Mouse (Mus musculus) CH12.LX (cell line): ENCODE measurements around the gene Samd10. TPM values are rescaled to one million over a fixed set of nuclear protein-coding genes. Genes with fewer than 3 reads are reported as not detected.

Source experiments
- DNase-seq: peaks from one replicate; pipeline ENCODE4 v3.0.0-alpha.2; 2013; ENCODE audit errors: extremely low read depth
- H3K27ac ChIP-seq: 2 replicates; pipeline ENCODE4 v1.5.1; 2012; ENCODE audit warnings: low read depth, mild to moderate bottlenecking, control low read depth, moderate library complexity; ENCODE audit not compliant: insufficient read depth
- H3K27me3 ChIP-seq: replicated peaks from 2 replicates; pipeline ENCODE3; 2012; ENCODE audit warnings: inconsistent platforms
- H3K36me3 ChIP-seq, 2 experiments: replicated peaks in 1 of 2; 2 replicates each; pipeline versions ENCODE3 to v1.6.1; 2012; ENCODE audit warnings: inconsistent platforms in 1 of 2, low read length in 1 of 2, mild to moderate bottlenecking in 1 of 2, mixed read lengths in 1 of 2, moderate library complexity in 1 of 2; ENCODE audit not compliant: control insufficient read depth in 1 of 2, insufficient read depth in 1 of 2
- H3K4me1 ChIP-seq, 2 experiments: 2 replicates each; pipeline ENCODE4 v1.6.1; 2012; ENCODE audit warnings: inconsistent platforms in 1 of 2, moderate library complexity in 1 of 2; ENCODE audit not compliant: insufficient read depth in 2 of 2, control insufficient read depth in 1 of 2
- H3K4me2 ChIP-seq: 2 replicates; pipeline ENCODE4 v1.6.1; 2012; ENCODE audit warnings: low read depth, mild to moderate bottlenecking, control low read depth; ENCODE audit not compliant: poor library complexity, insufficient read depth, severe bottlenecking
- H3K4me3 ChIP-seq, 3 experiments: fragments of 150-350 bp in 1 of 3; sonication (generic) in 1 of 3; replicated peaks in 1 of 3; 2 replicates each; pipeline versions ENCODE3 to v1.5.1; 2011 to 2012; ENCODE audit warnings: low read depth in 2 of 3, low read length in 2 of 3, mild to moderate bottlenecking in 2 of 3, moderate library complexity in 2 of 3, control low read depth in 1 of 3, improper control_type of control experiment in 1 of 3, inconsistent platforms in 1 of 3, mixed read lengths in 1 of 3; ENCODE audit not compliant: poor library complexity in 1 of 3
- H3K79me2 ChIP-seq: replicated peaks from 2 replicates; pipeline ENCODE4 v1.6.1; 2012; ENCODE audit warnings: mild to moderate bottlenecking, moderate library complexity; ENCODE audit not compliant: control insufficient read depth, poor library complexity, insufficient read depth, severe bottlenecking; ENCODE audit errors: extremely low read depth
- H3K9ac ChIP-seq: 2 replicates; pipeline ENCODE4 v1.6.1; 2012; ENCODE audit warnings: low read depth, mild to moderate bottlenecking, control low read depth, moderate library complexity; ENCODE audit not compliant: insufficient read depth
- H3K9me3 ChIP-seq: replicated peaks from 2 replicates; pipeline ENCODE3; 2012; ENCODE audit warnings: low read length, inconsistent platforms, mixed read lengths
- CHD2 ChIP-seq: IDR thresholded peaks from 2 replicates; pipeline ENCODE4 v1.6.1; 2011; ENCODE audit warnings: low read length, improper control_type of control experiment
- E2F4 ChIP-seq: IDR thresholded peaks from 2 replicates; pipeline ENCODE4 v1.6.1; 2011; ENCODE audit warnings: low read depth, low read length, improper control_type of control experiment; ENCODE audit not compliant: insufficient replicate concordance
- EP300 ChIP-seq: IDR thresholded peaks from 2 replicates; pipeline ENCODE4 v1.6.1; 2011; ENCODE audit warnings: low read length, improper control_type of control experiment
- GABPA ChIP-seq: IDR thresholded peaks from 2 replicates; pipeline ENCODE4 v1.6.1; 2012; ENCODE audit warnings: low read depth, low read length, improper control_type of control experiment, inconsistent platforms; ENCODE audit not compliant: insufficient replicate concordance
- HCFC1 ChIP-seq: IDR thresholded peaks from 2 replicates; pipeline ENCODE4 v1.6.1; 2012; ENCODE audit warnings: low read depth, mild to moderate bottlenecking, inconsistent platforms, low read length, improper control_type of control experiment
- JUN ChIP-seq: IDR thresholded peaks from 2 replicates; pipeline ENCODE4 v1.6.1; 2011; ENCODE audit warnings: low read depth, mild to moderate bottlenecking, low read length, improper control_type of control experiment, moderate library complexity; ENCODE audit not compliant: insufficient read depth
- MAX ChIP-seq: IDR thresholded peaks from 2 replicates; pipeline ENCODE4 v1.6.1; 2011; ENCODE audit warnings: low read length, improper control_type of control experiment
- NELFE ChIP-seq: IDR thresholded peaks from 2 replicates; pipeline ENCODE4 v1.6.1; 2011; ENCODE audit warnings: low read depth, low read length, improper control_type of control experiment
- NRF1 ChIP-seq: IDR thresholded peaks from 2 replicates; pipeline ENCODE4 v1.6.1; 2014; ENCODE audit warnings: low read depth, mild to moderate bottlenecking, inconsistent platforms, low read length, improper control_type of control experiment, moderate library complexity
- POLR2A ChIP-seq: IDR thresholded peaks from 2 replicates; pipeline ENCODE4 v1.6.1; 2011; ENCODE audit warnings: low read depth, mild to moderate bottlenecking, improper control_type of control experiment, low read length
- POLR2AphosphoS2 ChIP-seq: IDR thresholded peaks from 2 replicates; pipeline ENCODE4 v1.6.1; 2011; ENCODE audit warnings: low read depth, low read length, improper control_type of control experiment
- RAD21 ChIP-seq: IDR thresholded peaks from 2 replicates; pipeline ENCODE4 v1.6.1; 2011; ENCODE audit warnings: low read depth, mild to moderate bottlenecking, low read length, improper control_type of control experiment, moderate library complexity
- RCOR1 ChIP-seq: conservative IDR thresholded peaks from 2 replicates; pipeline ENCODE4 v1.6.1; 2012; ENCODE audit warnings: low read depth, mild to moderate bottlenecking, inconsistent platforms, low read length, improper control_type of control experiment
- SIN3A ChIP-seq: IDR thresholded peaks from 2 replicates; pipeline ENCODE4 v1.6.1; 2012; ENCODE audit warnings: low read length, improper control_type of control experiment, inconsistent platforms
- UBTF ChIP-seq: IDR thresholded peaks from 2 replicates; pipeline ENCODE4 v1.6.1; 2012; ENCODE audit warnings: low read depth, mild to moderate bottlenecking, inconsistent platforms, low read length, improper control_type of control experiment, moderate library complexity
- USF1 ChIP-seq: IDR thresholded peaks from 2 replicates; pipeline ENCODE4 v1.6.1; 2014; ENCODE audit warnings: low read depth, mild to moderate bottlenecking, inconsistent platforms, low read length, improper control_type of control experiment
- USF2 ChIP-seq: conservative IDR thresholded peaks from 2 replicates; pipeline ENCODE4 v1.6.1; 2011; ENCODE audit warnings: low read depth, low read length, improper control_type of control experiment
- ZC3H11A ChIP-seq: IDR thresholded peaks from 2 replicates; pipeline ENCODE4 v1.6.1; 2012; ENCODE audit warnings: low read depth, mild to moderate bottlenecking, inconsistent platforms, low read length, improper control_type of control experiment
- ZKSCAN1 ChIP-seq: IDR thresholded peaks from 2 replicates; pipeline ENCODE4 v1.6.1; 2012; ENCODE audit warnings: low read depth, inconsistent platforms, low read length, improper control_type of control experiment, borderline replicate concordance
- ZMIZ1 ChIP-seq: IDR thresholded peaks from 2 replicates; pipeline ENCODE4 v1.6.1; 2012; ENCODE audit warnings: low read depth, mild to moderate bottlenecking, inconsistent platforms, low read length, improper control_type of control experiment
- ZNF384 ChIP-seq: IDR thresholded peaks from 2 replicates; pipeline ENCODE4 v1.6.1; 2012; ENCODE audit warnings: low read depth, low read length, improper control_type of control experiment, inconsistent platforms
- dilution Hi-C: fragments of 300-500 bp; cut with MboI; formaldehyde crosslinking; loops from 2 replicates; pipeline ENCODE4 v1.14.3; 2020; ENCODE audit warnings: low sequenced_read_pairs; ENCODE audit not compliant: extremely low pct_unique_long_range_greater_than_20kb, extremely low pct_ligation_motif_present
- in situ Hi-C: fragments of 300-500 bp; cut with MboI; formaldehyde crosslinking; loops from 3 replicates; pipeline ENCODE4 v1.14.3; 2019; ENCODE audit warnings: low sequenced_read_pairs, low pct_ligation_motif_present, low pct_unique_long_range_greater_than_20kb, mixed read lengths
- polyA plus RNA-seq: library from polyadenylated mRNA; unstranded; fragments of >175 nt; gene quantifications from 2 replicates; pipeline ENCODE4 v1.2.1, GENCODE M21; 2012; ENCODE audit warnings: low read depth; ENCODE audit not compliant: insufficient read length
- total RNA-seq, 2 experiments: library from RNA; depleted of rRNA; stranded (reverse); fragments of 300-350 nt in 1 of 2; fragments of >200 nt in 1 of 2; gene quantifications; 2 replicates each; pipeline ENCODE4 v1.2.3; 2012 to 2014

The Samd10 gene
- total and polyA plus RNA-seq, 3 experiments, result 0.32 to 3.8 (median 0.66) TPM

DNA sequence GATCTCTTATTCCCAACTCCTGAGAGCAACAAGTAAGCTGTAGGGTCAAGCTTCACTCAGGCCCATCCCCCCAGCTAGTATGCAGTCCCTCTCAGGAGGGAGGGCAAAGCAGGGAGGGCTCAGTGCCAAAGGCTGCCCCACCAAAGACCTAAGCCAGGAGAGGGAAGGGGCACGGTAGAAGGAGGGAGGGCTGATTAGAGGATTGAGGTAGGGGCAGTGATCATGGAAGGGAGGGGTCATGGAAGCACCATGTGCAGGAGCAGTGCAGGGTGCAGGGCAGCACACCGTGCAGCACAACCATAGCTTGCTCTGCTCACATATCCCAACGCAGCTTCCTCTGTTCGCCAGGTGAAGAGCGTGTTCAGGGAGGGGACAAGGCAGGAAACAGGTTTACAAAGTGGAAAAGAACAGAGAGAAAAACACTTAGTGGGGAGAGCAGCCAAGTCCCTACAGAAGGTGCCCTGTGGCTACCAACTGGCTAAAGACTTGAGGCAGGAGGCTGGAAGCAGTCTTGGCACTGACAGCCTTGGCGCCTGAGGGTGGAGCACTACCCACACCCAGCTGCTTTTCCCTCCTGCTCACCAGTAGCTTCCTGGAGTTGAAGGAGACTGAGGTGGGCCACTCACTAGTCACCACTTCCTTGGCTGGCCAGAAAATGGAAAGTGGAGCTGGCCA is 28.0 kb downstream of the Samd10 start:
- no peak for DNase-seq
- Histone ChIP-seq H3K9ac (no peak overlapping the region), H3K4me1 (peaks cover 0 to 7% of the 10 kb centered on the region in 2 experiments; a peak in 2 of 4 replicates), H3K4me2 (no peak overlapping the region), H3K27ac (no peak overlapping the region), H3K9me3 (no peaks in the 10 kb centered on the region), H3K27me3 (no peaks in the 10 kb centered on the region), H3K36me3 (peaks cover 46 to 80% of the 10 kb centered on the region in 2 experiments), H3K79me2 (no peaks in the 10 kb centered on the region), H3K4me3 (no peak overlapping the region)
- in situ Hi-C loops (no loop called here), dilution Hi-C loops (no loop called here)
- no peak for TF ChIP-seq USF2
- no peak for TF ChIP-seq ZC3H11A
- no peak for TF ChIP-seq ZNF384
- TF ChIP-seq SIN3A, result no peak
- no peak for TF ChIP-seq USF1
- TF ChIP-seq HCFC1, result no peak
- TF ChIP-seq GABPA, result no peak
- no peak for TF ChIP-seq RAD21
- TF ChIP-seq RCOR1, result no peak

DNA sequence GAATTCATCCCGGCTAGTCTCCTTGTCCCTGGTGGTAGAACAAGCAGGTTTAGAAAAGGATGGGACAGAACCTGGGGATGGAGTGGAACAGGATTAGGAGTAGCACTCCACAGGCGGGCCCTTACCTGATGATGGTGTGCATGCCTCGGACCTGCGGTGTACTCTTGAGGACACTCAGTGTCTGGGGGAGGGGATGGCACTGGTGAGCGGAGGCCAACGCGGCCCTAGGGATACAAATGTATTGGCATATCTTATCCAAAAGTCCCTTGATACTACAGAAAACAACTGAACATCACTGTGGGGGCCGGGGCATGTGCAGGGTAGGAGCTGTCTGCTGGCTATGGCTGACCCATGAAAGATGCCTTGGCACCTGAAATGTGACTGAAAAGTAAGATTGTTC is 28.6 kb downstream of the Samd10 start:
- in situ Hi-C loops, result no loop called here
- dilution Hi-C loops, result no loop called here
- H3K27me3 ChIP-seq, result no peaks in the 10 kb centered on the region
- no peaks in the 10 kb centered on the region for H3K79me2 ChIP-seq
- no peak overlapping the region for H3K9ac ChIP-seq
- H3K4me2 ChIP-seq, result no peak overlapping the region
- peaks cover 46 to 81% of the 10 kb centered on the region in 2 experiments for H3K36me3 ChIP-seq
- H3K4me1 ChIP-seq, result peaks cover 0 to 7% of the 10 kb centered on the region in 2 experiments; a peak in 2 of 4 replicates
- no peak overlapping the region for H3K27ac ChIP-seq
- TF ChIP-seq MAX (no peak), SIN3A (no peak), JUN (no peak), POLR2A (no peak), EP300 (no peak), UBTF (no peak), NRF1 (no peak), ZMIZ1 (no peak), ZKSCAN1 (no peak), NELFE (no peak), POLR2AphosphoS2 (no peak), ZC3H11A (no peak), RCOR1 (no peak), CHD2 (no peak), E2F4 (no peak), HCFC1 (no peak)
- H3K9me3 ChIP-seq, result no peaks in the 10 kb centered on the region
- DNase-seq, result no peak
- H3K4me3 ChIP-seq, result no peak overlapping the region
